Mouse (Mus musculus): ENCODE data around the gene Ptpa. TPM values are rescaled to one million over a fixed set of nuclear protein-coding genes. Genes with fewer than 3 reads are reported as not detected.
A peak's percentile ranks its signal among the peaks of the same experiment; 100 is the strongest.

Ptpa gene
- polyA plus RNA-seq, 1 experiment from 2014 or later: 184 TPM

DNA sequence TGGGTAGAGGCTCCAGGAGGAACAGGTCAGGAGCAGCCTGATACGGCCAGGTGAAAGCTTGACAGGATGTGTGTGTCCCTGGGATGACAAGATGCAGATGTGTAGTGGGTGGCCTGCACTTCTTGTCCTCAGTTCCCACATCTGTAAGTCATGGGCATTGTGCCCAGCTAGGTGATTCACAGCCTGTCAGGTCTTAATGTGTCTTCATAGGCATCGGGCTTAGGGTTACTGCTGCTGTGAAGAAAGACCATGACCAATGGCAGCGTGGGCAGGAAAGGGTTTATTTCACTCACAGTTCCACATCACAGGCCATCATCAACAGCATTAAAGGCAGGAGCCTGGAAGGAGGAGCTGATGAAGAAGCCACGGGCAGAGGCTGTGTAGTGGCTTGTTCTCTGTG, 30.2 kb upstream of the Ptpa start:
- no peak for ATAC-seq (ENCODE audit: low FRiP score, low TSS enrichment)
- Histone ChIP-seq H3K36me3 (ENCODE audit: insufficient read depth, low read length) (peaks cover 41% of the 10 kb centered on the region), H3K27me3 (ENCODE audit: insufficient read depth, low read length) (no peaks in the 10 kb centered on the region), H3K9ac (replicated peaks; ENCODE audit: low read length) (no peak overlapping the region), H3K27ac (ENCODE audit: low read length) (no peak overlapping the region), H3K4me1 (ENCODE audit: insufficient read depth, low read length) (no peaks in the 10 kb centered on the region), H3K4me3 (ENCODE audit: low read length) (no peak overlapping the region), H3K9me3 (ENCODE audit: low read length) (no peaks in the 10 kb centered on the region), H3K4me2 (replicated peaks; ENCODE audit: low read depth, low read length) (no peak overlapping the region)
- 74% methylated on average over 4 of the region's 4 CpGs for WGBS

DNA sequence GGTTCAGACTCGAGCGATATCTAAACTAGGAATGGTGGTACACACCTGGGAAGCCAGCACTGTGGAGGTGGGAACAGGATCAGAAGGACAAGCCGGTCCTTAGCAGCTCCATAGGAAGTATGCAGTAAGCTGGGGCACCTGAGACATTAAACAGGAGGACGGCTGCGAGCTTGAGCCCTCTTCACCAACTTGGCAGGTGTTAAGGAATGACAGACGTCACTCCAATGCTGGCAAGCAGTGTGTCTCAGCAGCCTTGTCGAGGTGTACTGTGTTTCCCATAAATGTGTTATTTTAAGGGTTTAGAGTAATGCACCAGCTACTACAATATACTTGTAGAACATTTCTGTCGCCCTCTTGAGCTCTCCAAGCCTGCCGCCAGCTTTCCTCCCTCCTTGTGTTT, 28.9 kb upstream of the Ptpa start:
- Histone ChIP-seq H3K9me3 (ENCODE audit: low read length) (no peaks in the 10 kb centered on the region), H3K27me3 (ENCODE audit: insufficient read depth, low read length) (no peaks in the 10 kb centered on the region), H3K4me2 (replicated peaks; ENCODE audit: low read depth, low read length) (no peak overlapping the region), H3K36me3 (ENCODE audit: insufficient read depth, low read length) (peaks cover 33% of the 10 kb centered on the region), H3K4me1 (ENCODE audit: insufficient read depth, low read length) (peaks cover 6% of the 10 kb centered on the region; the same call in 1 of the 2 replicates), H3K9ac (replicated peaks; ENCODE audit: low read length) (no peak overlapping the region), H3K27ac (ENCODE audit: low read length) (no peak overlapping the region), H3K4me3 (ENCODE audit: low read length) (no peak overlapping the region)
- 85% methylated on average over 9 of the region's 9 CpGs for WGBS
- no peak for ATAC-seq (ENCODE audit: low FRiP score, low TSS enrichment)

DNA sequence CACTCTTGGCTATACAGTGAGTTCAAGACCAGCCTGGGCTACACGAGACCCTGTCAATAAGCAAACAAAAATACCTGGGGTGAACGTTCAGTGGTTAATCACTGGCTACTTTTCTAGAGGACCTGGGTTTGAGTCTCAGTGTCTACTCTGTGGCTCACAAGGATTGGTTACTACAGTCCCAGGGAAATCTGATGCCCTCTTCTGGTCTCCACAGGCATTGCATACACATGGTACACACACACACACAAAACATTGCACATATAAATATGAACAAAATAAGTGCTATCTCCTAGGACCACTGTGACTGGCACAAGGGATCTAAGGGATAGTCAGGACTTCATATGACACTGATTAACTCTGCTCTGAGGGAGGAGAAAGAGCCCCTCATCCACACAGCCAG, 26.8 kb upstream of the Ptpa start:
- H3K27me3 ChIP-seq (ENCODE audit: insufficient read depth, low read length): no peaks in the 10 kb centered on the region
- H3K4me3 ChIP-seq (ENCODE audit: low read length): no peak overlapping the region
- H3K9me3 ChIP-seq (ENCODE audit: low read length): no peaks in the 10 kb centered on the region
- ATAC-seq (ENCODE audit: low FRiP score, low TSS enrichment): no peak
- peaks cover 18% of the 10 kb centered on the region; the same call in 1 of the 2 replicates for H3K36me3 ChIP-seq (ENCODE audit: insufficient read depth, low read length)
- no peak overlapping the region for H3K4me2 ChIP-seq (replicated peaks; ENCODE audit: low read depth, low read length)
- H3K27ac ChIP-seq (ENCODE audit: low read length): no peak overlapping the region
- H3K9ac ChIP-seq (replicated peaks; ENCODE audit: low read length): no peak overlapping the region
- H3K4me1 ChIP-seq (ENCODE audit: insufficient read depth, low read length): peaks cover 17% of the 10 kb centered on the region
- 92% methylated on average over 2 of the region's 2 CpGs for WGBS

DNA sequence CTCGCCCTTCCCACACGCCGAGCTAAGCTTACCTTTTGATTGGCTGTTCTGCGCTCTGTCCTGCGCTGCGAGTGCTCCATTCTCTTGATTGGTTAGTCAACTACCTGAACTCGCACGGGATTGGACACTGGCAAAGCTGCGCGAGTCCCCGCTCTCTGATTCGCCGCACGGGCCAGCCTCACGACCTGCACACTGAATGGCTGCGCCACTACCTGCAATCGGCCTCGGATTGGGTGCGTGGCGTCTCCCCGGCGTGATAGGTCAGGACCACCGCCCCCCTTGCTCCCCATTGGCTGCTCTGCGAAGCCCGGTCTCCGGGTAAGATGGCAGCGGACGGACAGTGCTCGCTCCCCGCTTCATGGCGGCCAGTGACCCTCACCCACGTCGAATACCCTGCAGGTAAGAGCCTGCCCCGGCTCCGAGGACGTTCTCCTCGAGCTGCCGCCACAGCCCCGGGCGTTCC, 23.7 kb upstream of the Ptpa start, which contains the start of gene Dolpp1:
TSS of gene Dolpp1 (plus strand) at position 141 of the 463 bp plus-strand sequence.
- Histone ChIP-seq H3K36me3 (ENCODE audit: insufficient read depth, low read length) (peaks cover 5% of the 10 kb centered on the region; the same call in 1 of the 2 replicates), H3K4me1 (ENCODE audit: insufficient read depth, low read length) (peaks cover 18% of the 10 kb centered on the region), H3K4me2 (replicated peaks; ENCODE audit: low read depth, low read length) (peak within 1 kb of the TSS; percentile 83), H3K4me3 (ENCODE audit: low read length) (peak within 1 kb of the TSS; percentile 63), H3K27me3 (ENCODE audit: insufficient read depth, low read length) (no peaks in the 10 kb centered on the region), H3K9ac (replicated peaks; ENCODE audit: low read length) (peak within 1 kb of the TSS; percentile 71), H3K9me3 (ENCODE audit: low read length) (no peaks in the 10 kb centered on the region), H3K27ac (ENCODE audit: low read length) (peak within 1 kb of the TSS; percentile 81)
- ATAC-seq (ENCODE audit: low FRiP score, low TSS enrichment): peak; percentile 98
- WGBS: 0% methylated on average over 40 of the region's 40 CpGs

DNA sequence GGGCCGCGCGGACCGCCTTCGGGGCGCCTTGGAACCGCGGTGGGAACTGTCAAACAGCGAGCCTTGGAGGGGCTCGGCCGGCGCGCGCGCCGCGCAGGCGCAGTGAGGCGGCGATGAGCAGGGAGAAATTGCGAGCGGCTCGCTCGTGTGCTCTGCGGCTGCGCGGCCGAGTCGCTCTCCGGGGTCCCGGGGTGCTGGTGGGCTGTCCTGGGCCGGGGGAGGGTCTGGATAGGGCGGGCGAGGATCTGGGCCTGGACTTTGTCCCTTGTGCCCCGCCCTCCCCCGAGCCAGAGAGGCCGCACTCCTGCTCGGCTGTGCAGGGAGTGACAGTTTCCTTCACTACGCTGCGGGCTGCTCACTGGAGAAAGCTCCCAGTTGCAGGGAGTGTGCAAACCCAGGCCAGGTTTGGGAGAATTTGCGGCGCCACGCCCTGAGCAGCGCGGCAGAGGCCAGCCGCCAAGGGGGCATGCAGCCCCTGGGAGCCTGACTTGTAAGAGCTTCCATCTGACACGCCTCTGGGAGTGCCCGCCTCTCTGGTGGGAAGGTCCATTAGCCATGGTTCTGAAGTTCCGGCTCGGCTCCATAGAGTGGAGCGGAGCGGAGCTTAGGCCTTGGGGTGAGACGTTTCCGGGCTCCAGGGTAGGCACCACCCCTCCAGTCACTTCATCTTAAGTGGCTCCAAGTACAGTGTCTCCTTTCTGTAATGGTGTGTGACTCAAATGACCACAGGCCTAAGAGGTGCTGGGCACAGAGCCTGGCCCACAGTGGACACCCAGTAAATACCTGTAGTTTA, 23.1 kb upstream of the Ptpa start:
- H3K27ac ChIP-seq (ENCODE audit: low read length): peak overlapping the region; percentile 81
- H3K27me3 ChIP-seq (ENCODE audit: insufficient read depth, low read length): no peaks in the 10 kb centered on the region
- H3K4me1 ChIP-seq (ENCODE audit: insufficient read depth, low read length): peaks cover 18% of the 10 kb centered on the region
- under 1% methylated on average over 54 of the region's 54 CpGs for WGBS
- peak; percentile 83 for ATAC-seq (ENCODE audit: low FRiP score, low TSS enrichment)
- no peaks in the 10 kb centered on the region for H3K9me3 ChIP-seq (ENCODE audit: low read length)
- peaks cover 9% of the 10 kb centered on the region; the same call in 1 of the 2 replicates for H3K36me3 ChIP-seq (ENCODE audit: insufficient read depth, low read length)
- peak overlapping the region; percentile 63 for H3K4me3 ChIP-seq (ENCODE audit: low read length)
- H3K4me2 ChIP-seq (replicated peaks; ENCODE audit: low read depth, low read length): peak overlapping the region; percentile 83
- peak overlapping the region; percentile 71 for H3K9ac ChIP-seq (replicated peaks; ENCODE audit: low read length)

DNA sequence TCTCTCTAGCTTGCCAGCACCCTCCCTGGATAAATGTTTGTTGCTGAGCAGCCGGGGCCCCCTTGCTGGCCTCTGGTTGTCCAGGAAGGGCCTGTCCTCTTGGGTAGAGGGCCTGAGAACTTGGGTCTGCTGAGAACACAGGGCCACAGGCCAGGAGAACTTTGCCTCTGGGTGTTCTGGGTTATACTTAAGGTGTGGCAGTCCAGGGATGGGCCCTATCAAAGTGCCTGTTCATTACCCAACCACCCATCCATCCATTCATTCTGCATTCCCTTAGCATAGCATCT, 22.5 kb upstream of the Ptpa start:
- peaks cover 18% of the 10 kb centered on the region for H3K4me1 ChIP-seq (ENCODE audit: insufficient read depth, low read length)
- H3K9ac ChIP-seq (replicated peaks; ENCODE audit: low read length): peak overlapping the region; percentile 71
- no peaks in the 10 kb centered on the region for H3K27me3 ChIP-seq (ENCODE audit: insufficient read depth, low read length)
- no peak for ATAC-seq (ENCODE audit: low FRiP score, low TSS enrichment)
- peak overlapping the region; percentile 83 for H3K4me2 ChIP-seq (replicated peaks; ENCODE audit: low read depth, low read length)
- WGBS: 47% methylated on average over 1 of the region's 1 CpGs
- no peaks in the 10 kb centered on the region for H3K9me3 ChIP-seq (ENCODE audit: low read length)
- H3K27ac ChIP-seq (ENCODE audit: low read length): peak overlapping the region; percentile 81
- H3K4me3 ChIP-seq (ENCODE audit: low read length): peak overlapping the region; percentile 63
- peaks cover 9% of the 10 kb centered on the region for H3K36me3 ChIP-seq (ENCODE audit: insufficient read depth, low read length)

DNA sequence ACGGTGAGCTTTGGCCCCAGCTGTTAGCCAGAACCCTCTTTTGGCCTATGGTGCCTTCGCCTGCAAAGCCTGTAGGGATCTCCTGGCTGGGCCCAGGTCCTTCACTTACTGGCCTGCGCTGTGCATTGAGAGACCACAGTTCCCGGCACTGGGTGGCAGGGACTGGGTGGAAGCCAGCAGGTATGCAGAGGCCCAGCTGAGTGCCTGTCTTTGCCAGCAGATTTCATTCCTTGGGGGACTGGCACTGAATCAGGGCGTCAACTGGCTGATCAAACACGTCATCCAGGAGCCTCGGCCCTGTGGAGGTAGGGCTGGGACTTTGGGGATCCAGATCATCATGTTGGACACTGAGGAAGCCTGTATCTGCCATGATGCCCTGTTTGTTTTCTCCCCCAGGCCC, 20.1 kb upstream of the Ptpa start:
- H3K36me3 ChIP-seq (ENCODE audit: insufficient read depth, low read length): peaks cover 24% of the 10 kb centered on the region
- peaks cover 18% of the 10 kb centered on the region for H3K4me1 ChIP-seq (ENCODE audit: insufficient read depth, low read length)
- H3K27me3 ChIP-seq (ENCODE audit: insufficient read depth, low read length): no peaks in the 10 kb centered on the region
- no peaks in the 10 kb centered on the region for H3K9me3 ChIP-seq (ENCODE audit: low read length)
- no peak overlapping the region for H3K4me3 ChIP-seq (ENCODE audit: low read length)
- no peak overlapping the region for H3K27ac ChIP-seq (ENCODE audit: low read length)
- H3K4me2 ChIP-seq (replicated peaks; ENCODE audit: low read depth, low read length): no peak overlapping the region
- no peak overlapping the region for H3K9ac ChIP-seq (replicated peaks; ENCODE audit: low read length)
- 95% methylated on average over 7 of the region's 7 CpGs for WGBS
- no peak for ATAC-seq (ENCODE audit: low FRiP score, low TSS enrichment)

DNA sequence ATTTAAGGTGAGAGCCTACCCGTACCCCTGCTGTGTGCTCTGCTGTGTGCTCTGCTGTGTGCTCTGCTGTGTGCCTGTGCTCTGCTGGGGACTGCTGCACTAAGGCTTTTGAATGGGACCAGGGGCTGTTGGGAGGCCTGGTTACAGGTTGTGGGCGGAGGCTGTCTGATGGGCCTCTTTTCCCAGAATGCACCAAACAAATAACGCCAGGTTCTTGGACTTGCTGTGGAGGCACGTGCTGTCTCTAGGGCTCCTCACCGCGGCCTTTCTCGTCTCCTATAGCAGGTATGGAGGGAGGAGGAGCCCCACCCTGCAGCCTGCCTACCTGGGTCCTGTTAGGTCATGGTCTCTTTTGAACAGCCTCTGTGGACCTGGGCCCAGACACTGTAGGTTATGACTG, 19.6 kb upstream of the Ptpa start:
- ATAC-seq (ENCODE audit: low FRiP score, low TSS enrichment): no peak
- Histone ChIP-seq H3K4me2 (replicated peaks; ENCODE audit: low read depth, low read length) (no peak overlapping the region), H3K4me3 (ENCODE audit: low read length) (no peak overlapping the region), H3K4me1 (ENCODE audit: insufficient read depth, low read length) (peaks cover 17% of the 10 kb centered on the region), H3K9me3 (ENCODE audit: low read length) (no peaks in the 10 kb centered on the region), H3K36me3 (ENCODE audit: insufficient read depth, low read length) (peaks cover 28% of the 10 kb centered on the region), H3K27ac (ENCODE audit: low read length) (no peak overlapping the region), H3K9ac (replicated peaks; ENCODE audit: low read length) (no peak overlapping the region), H3K27me3 (ENCODE audit: insufficient read depth, low read length) (no peaks in the 10 kb centered on the region)
- WGBS: 90% methylated on average over 7 of the region's 7 CpGs

DNA sequence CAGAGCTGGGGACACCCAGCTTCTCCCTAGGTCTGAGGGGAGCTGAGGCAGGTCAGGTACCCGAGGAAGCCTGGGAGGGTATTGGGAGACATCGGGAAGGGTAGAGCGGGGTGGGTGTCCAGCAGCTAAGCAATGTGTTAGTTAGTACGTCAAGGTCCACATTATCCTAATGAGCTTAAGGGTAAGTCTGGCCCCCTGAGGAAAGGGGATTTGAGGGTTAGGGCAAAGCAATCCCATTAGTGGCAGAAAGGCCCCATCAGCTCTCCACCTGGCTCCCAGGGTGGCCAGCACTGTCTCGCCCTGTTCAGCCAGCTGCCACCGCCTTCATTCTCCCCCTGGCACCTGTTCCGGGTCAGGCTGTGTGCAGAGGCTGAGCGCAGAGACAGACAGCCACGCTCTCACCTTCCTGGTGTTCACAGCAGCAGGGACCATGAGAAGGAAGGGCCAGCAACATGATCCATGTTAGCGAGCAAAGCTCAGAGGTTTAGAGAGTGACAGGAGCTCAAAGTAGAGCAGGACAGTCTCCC, 17.8 kb upstream of the Ptpa start:
- Histone ChIP-seq H3K9me3 (ENCODE audit: low read length) (no peaks in the 10 kb centered on the region), H3K27ac (ENCODE audit: low read length) (no peak overlapping the region), H3K4me2 (replicated peaks; ENCODE audit: low read depth, low read length) (no peak overlapping the region), H3K36me3 (ENCODE audit: insufficient read depth, low read length) (peaks cover 34% of the 10 kb centered on the region), H3K27me3 (ENCODE audit: insufficient read depth, low read length) (no peaks in the 10 kb centered on the region), H3K4me3 (ENCODE audit: low read length) (no peak overlapping the region), H3K9ac (replicated peaks; ENCODE audit: low read length) (no peak overlapping the region), H3K4me1 (ENCODE audit: insufficient read depth, low read length) (peaks cover 11% of the 10 kb centered on the region)
- WGBS: 86% methylated on average over 10 of the region's 10 CpGs
- no peak for ATAC-seq (ENCODE audit: low FRiP score, low TSS enrichment)

Data from kidney, embryonic 16.5 days (tissue).